Mouse (Mus musculus) gastrocnemius, postnatal 36 days (tissue): ENCODE data around the gene Gm42688. TPM values are rescaled to one million over a fixed set of nuclear protein-coding genes. Genes with fewer than 3 reads are reported as not detected.
A peak's percentile ranks its signal among the peaks of the same experiment; 100 is the strongest.

Source experiments
- DNase-seq, 2 experiments: peaks; one replicate each; pipeline ENCODE4 v3.0.0; 2022
- intact Hi-C: fragments of 180-260 bp; cut with DNase I; formaldehyde crosslinking; loops from one replicate; pipeline ENCODE4 v1.15.1; 2025
- long read RNA-seq, 2 experiments: library from polyadenylated mRNA; stranded (forward); transcript quantifications; one replicate each; pipeline ENCODE4 v2.0.0; 2021
- total RNA-seq, 2 experiments: library from RNA; stranded (reverse); gene quantifications; 2 replicates each; pipeline ENCODE4 v1.2.3; 2021

The Gm42688 gene
- 1 to 10 TPM in 1 of 2 experiments, under 1 TPM in 1; 0.69 to 1.0 TPM for total RNA-seq
- long read RNA-seq, experiment 1, partial matches to known transcripts, result 11 of 12 reads
- long read RNA-seq, experiment 1, other reads (novel, unspliced or antisense), result 1 of 12 reads
- long read RNA-seq, experiment 2, result 0 reads

GRCm38 (mm10) chr6:83101316-83101687, at the start of gene Gm42688, which contains the start of gene Ccdc142:
Gene Gm42688, plus strand, starts transcription at chr6:83101617.
Gene Ccdc142, plus strand, starts transcription at chr6:83101601.
- DNase-seq, result peak; percentile 81 to 83
- intact Hi-C loops, result loop anchor here (2.0 kb wide), 1 partner anchor 105 kb away; no protein-coding TSS in a partner anchor

DNA sequence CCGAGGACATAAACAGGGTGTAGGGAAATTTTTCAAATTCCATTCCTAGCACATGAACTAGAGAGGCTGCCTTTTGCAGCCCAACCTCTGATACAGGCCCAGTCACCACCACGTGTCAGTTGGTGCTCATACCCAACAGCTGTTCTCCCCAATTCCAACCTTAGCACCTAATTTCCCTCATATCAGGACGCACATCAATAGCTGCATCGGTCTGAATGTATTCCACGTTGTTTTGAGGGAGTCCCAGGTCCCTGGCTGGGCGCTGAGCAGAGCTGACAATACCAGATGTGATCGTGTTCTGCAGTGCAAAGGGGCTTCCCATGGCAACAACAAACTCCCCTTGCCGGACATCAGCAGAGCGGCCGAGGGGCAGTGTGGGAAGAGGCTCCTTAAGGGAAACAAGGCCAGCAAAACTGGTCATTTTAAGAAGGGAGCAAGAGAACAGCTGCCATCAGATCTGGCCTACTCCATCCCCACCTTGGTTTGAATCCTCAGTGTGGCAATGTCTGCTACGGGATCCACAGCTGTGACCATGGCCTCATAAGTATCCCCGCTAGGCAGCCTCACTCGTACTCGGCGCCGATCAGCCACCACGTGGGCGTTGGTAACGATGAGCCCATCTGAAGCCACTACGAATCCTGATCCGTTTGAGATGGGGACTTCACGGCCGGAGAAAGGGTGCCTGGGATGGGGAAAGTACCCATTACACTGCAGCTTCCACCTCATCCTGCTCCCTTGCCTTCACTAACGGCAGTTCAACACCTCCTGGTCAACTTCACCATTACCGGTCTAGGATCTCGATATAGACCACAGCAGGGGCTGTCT, 48.1 kb upstream of the Gm42688 start:
- intact Hi-C loops, result loop anchor here (5.0 kb wide), 1 partner anchor 56 kb away; no protein-coding TSS in a partner anchor
- DNase-seq, result no peak

DNA sequence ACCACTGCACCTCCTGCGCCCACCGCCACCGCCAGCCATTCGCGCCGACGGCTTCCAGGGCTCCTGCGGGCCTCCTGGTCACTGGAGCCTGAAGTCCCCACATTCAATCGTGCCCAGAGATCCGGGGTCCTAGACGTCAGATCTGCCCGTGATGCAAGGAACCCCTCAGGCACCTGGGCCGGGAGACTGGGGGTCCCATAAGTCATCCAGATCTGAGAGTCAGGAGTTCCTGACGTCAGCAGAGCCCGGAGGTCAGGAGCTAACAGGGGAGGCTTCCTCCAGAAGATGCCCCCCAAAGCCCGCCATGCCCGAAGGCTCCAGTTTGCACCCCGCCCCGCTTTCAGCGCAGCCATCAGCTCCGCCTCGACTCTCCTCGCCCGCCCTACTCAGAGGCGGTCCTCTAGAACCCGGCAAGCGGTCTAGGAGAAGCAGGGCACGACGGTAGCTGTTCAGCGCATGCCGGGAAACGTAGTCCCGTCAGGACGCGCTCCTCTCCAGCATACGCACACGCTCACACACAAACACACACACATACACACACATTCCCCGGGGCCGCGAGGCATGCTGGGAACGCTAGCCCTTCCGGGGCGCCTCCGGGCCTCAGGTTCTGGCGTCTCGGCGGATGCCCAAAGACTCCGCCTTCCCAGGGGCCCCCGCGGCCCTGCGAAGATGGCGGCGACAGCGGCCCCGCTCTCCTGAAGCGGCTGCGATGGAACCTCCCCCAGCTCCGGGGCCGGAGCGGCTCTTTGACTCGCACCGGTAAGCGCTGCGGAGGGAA, 47.2 kb upstream of the Gm42688 start, which contains the start of gene Aup1:
Aup1 (plus strand) TSS at position 448 of the 778 bp plus-strand sequence.
- intact Hi-C loops, result loop anchor here (1.0 to 5.0 kb wide), 2 partner anchors 24 to 57 kb away; no protein-coding TSS in a partner anchor

GRCm38 (mm10) chr6:83054871-83055431, 46.5 kb upstream of the Gm42688 start, which contains the start of gene Htra2:
Gene Htra2, minus strand, starts transcription at chr6:83055273.
- intact Hi-C loops, result loop anchor here (1.0 to 5.0 kb wide), 2 partner anchors 23 to 58 kb away; no protein-coding TSS in a partner anchor
- DNase-seq, result no peak

More for the DNA sequence above, 47.2 kb upstream of the Gm42688 start, which contains the start of gene Aup1:
- peak; percentile 91 to 96 for DNase-seq

DNA sequence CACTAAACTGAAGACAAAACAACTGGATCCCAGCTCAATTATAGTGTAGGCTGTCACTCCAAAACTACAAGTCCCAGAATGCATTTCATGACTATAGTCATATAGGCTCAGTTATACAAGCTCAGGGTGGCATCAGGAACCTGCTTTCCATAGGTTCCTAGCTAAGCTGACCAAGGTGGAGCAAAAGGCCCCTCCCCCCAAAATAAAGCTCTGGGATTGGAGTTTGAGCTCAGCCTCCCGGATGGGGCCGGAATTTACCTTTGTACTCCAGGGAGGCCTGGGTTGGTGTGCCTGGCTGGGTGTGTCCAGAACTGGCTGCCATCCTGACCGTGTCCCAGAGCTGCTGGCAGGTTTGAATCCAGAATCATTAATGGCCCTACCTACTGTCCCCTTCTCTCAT, 43.6 kb upstream of the Gm42688 start, which contains the start of gene Dqx1:
Dqx1 (plus strand) TSS at position 55 of the 400 bp plus-strand sequence.
- intact Hi-C loops, result no loop called here
- no peak for DNase-seq

DNA sequence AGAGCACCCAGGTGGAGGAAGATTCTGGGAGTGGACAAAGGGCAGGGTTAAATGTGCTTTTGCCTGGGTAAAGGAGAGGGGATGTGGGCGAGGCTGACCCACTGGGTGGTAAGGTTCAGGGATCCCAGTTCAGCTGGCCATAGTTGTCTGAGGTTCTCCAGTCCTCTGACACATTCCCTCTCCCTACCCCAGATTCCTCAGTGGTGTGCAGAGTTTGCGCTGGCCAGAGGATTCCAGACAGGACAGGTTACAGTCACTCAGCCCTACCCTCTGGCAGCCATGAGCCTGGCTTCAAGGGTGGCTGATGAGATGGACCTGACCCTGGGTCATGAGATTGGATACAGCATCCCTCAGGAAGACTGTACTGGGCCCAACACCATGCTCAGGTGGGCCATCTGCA, 42.7 kb upstream of the Gm42688 start:
- intact Hi-C loops, result no loop called here
- no peak for DNase-seq

GRCm38 (mm10) chr6:83065995-83066394, 35.4 kb upstream of the Gm42688 start:
- intact Hi-C loops, result no loop called here
- no peak for DNase-seq

DNA sequence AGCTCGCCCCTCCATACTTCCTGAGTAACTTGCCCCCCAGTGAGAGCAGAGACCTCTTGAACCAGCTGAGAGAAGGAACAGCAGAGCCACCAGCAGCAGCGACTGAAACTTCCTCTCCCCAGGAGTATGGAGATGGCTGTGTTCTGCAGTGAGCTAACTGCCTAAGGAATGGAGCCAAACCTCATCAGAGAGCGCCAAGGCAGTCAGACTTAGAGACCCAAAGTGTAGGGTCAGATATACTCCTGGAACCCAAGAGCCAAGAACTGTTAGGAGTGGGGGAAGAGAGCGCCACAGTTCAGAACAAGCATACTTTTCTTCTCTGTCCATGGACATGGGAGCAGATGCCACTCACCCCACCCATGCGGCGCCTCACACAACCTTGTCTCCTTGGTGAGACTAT, 35.0 kb upstream of the Gm42688 start:
- intact Hi-C loops, result no loop called here
- DNase-seq, result no peak

DNA sequence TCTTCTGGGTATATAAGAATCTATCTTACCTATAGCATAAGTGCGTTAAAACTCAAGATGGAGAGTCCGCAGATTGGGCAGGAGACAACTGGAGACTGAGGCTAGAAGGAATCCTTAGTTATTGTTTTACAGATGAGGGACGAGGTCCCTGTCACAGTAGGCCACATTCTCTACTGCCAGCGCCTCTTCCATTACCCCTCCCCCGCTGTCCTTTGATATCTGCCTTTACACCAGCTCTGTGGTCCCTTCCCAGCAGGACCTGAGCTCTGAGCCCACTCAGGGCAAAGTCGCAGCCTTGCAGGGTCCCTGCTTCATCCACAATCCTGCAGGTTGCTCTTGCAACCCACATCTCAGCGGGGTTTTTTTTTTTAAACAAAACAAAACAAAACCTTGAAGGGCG, 33.2 kb upstream of the Gm42688 start:
- intact Hi-C loops, result no loop called here
- no peak for DNase-seq

DNA sequence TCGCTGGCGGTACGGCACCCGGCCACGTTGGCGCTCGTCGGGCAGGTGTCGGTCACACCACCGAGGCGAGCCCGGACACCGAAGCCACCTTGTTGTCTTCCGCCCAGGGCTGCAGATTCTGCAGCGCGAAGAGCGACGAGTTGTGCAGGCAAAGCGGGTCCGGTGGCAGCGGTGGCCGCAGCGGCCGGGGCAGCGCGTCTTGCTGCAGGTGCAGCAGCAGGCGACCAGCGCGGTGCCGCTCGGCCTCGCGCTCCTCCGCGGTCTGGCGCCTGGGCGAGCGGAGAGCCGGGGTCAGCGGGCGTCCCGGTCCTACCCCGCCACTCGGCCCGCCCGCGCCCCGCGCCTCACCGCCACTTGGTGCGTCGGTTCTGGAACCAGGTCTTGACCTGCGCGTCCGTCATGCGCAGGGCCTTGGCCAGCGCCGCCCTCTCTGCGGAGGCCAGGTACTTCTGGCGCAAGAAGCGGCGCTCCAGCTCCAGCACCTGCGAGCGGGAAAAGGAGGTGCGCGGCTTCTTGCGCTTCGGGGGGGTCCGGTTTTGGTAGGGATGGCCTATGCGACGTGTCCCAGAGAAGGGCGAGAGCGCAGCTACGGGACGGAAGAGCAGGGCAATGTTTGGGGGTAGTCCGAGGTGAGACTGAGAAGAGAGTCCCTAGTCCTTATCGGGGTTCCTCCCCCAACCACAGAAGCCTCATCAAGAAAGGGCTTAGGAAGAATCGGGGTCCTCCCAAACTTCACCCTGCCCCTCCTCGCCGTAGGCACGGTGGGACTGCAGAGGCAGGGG, 32.5 kb upstream of the Gm42688 start:
- DNase-seq, result no peak
- intact Hi-C loops, result no loop called here

DNA sequence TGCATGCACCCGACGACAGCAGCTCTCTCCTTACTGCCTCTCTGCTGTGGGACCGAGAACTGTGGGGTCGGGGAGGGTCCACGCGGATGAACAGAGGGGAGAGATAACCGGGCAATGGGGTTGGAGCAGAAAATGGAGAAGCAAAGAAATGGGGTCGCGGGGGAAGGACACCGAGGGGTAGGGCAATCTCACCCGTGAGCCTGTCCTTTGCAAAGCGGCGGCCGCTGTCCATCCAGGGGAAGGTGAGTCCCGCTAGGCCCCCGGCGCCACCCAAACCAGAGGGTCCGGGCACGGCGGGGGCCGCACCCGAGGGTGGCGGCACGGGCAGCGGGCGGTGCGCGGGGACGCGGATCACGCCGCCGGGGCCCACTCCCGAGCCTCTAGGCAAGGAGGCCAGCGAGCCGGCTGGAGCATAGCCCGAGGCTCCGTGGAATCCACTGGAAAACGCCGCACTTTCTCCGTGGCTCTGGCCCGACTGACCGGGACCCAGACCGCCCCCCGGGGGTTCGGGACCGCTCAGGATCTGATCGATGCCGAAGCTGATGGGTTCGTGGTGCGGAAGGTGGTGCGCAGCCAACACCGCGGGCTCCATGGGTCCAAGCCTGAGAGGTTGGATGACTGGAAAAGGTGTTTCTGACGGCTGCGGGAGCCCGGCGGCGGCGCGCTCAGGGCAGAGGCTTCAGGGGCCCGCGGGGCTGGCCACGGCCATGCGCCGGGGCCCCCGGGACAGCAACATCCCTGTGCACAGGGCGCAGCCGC, 31.8 kb upstream of the Gm42688 start:
- no peak for DNase-seq
- intact Hi-C loops, result no loop called here

DNA sequence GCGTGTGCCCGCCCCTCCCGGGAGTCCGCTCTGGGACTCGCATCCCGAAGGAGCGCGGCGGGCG, 31.3 kb upstream of the Gm42688 start, which contains the start of gene Tlx2:
Tlx2 (minus strand) TSS at position 47 of the 64 bp plus-strand sequence.
- intact Hi-C loops, result no loop called here
- DNase-seq, result no peak

GRCm38 (mm10) chr6:83070311-83071219, 30.9 kb upstream of the Gm42688 start:
- peak in 1 of 2 experiments; percentile 61 for DNase-seq
- intact Hi-C loops, result no loop called here

DNA sequence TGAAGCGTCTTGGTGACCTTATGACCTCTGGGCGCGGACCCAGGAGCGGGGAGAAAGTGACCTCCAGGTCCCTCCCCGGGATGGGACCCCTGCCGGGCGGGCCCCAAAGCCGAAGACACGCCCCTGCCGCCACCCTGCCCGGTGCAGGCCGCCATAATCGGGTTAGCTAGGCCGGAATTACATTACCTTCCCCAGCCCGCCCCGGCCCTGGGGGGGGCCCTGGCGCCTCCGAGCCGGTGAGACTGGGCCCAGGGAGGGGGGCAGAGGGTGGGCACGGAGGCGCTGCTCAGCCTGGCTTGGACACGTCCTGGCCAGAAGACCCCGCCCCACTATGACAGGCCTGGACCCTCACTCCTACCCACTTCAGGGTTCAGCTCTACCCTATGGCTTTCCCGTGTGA, 30.2 kb upstream of the Gm42688 start:
- no peak for DNase-seq
- intact Hi-C loops, result no loop called here

DNA sequence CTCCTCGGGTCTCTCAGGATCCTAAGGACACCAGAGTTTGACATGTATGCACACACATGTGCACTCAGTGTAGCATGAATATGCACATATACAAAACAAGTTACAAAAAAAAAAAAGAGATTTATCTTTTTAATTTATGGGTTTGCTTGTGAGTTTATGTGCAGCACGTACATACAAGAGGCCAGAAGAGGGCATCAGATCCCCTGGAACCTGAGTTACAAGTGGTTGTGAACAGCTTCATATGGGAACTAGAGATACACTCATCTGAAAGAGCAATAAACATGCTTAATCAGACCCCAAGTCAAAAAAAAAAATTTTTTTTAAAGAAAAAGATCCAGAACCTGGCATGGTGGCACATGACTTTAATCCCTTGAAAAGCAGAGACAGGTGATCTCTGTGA, 26.4 kb upstream of the Gm42688 start:
- intact Hi-C loops, result no loop called here
- no peak for DNase-seq

DNA sequence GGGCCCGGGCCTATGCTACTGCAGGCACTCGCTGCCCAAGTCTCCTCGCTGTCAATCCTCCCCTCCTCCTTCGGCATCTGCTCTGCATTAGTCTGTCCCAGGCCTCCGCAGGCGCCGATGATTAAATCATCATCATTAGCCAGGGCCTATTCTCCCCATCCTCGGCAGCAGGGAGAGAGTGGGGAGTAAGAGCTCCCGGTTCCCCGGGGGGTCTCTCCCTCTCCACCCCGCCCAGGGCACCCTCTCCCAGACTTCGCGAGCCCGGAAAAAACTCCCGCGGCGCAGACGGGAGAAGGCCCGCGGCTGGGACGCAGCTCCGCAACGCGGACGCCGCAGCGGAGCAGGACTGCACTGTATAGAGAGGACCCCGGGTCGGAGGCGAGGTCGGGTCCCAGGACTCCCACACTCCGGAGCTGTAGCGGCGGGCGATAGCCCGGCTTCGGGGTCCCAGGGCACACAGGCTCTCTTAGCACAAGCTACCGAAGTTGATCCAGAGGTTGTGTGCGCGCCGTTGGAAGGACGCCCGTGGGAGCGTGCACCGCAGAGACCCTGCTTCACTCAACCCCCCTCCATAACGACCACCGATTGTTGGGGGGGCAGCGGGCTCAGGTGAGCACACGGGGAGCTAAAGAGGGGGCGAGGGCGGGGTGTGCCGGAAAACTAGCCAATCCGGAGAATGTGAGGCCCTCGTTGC, 23.6 kb upstream of the Gm42688 start, which contains the start of gene Pcgf1:
Pcgf1 (plus strand) TSS at position 240 of the 694 bp plus-strand sequence.
- intact Hi-C loops, result loop anchor here (1.0 to 2.0 kb wide), 2 partner anchors 23 to 81 kb away; partner anchors contain the start of gene Aup1
- no peak for DNase-seq

DNA sequence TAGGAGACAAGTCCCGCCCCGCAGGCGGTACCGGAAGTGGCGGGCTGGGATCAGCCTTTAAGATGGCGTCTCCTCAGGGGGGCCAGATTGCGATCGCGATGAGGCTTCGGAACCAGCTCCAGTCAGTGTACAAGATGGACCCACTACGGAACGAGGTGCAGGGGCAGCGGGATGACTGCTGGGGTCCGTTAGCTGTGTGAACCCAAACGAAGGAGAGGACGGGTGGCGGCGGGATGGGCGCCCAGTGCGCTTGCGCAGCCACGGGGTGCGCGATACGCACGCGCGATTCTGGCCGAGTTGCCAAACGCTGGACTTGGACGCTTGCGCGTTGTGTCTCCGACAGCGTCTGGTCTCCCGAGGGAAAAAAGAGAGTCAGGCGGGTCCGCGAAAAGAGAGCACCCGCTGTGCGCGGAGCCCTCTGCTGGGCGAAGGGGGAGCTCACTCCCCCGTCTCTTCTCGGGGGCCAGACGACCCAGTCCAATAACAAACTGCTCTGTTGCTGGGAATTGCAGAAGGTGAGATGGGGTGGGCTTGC, 23.0 kb upstream of the Gm42688 start:
- DNase-seq, result peak; percentile 99 to 100
- intact Hi-C loops, result loop anchor here (1.0 to 2.0 kb wide), 2 partner anchors 24 to 82 kb away; partner anchors contain the start of gene Aup1
